Mouse (Mus musculus): Measurements from ENCODE around the gene Fahd1.

GRCm38 (mm10) chr17:24858967-24859366 lies 8.8 kb upstream of the Fahd1 start:
- TF ChIP-seq POLR2A (IDR thresholded peaks at IDR 0.05; ENCODE audit: insufficient read depth, low read length) (no peak), CTCF (IDR thresholded peaks at IDR 0.05; ENCODE audit: low read depth, low read length) (no peak)

Data from ES-Bruce4 (cell line).